Mouse (Mus musculus) adrenal gland, postnatal 36 days (tissue): ENCODE measurements around the gene Hist1h2bm. TPM values are rescaled to one million over a fixed set of nuclear protein-coding genes. Genes with fewer than 3 reads are reported as not detected.
A peak's percentile ranks its signal among the peaks of the same experiment; 100 is the strongest.

Source experiments
- DNase-seq, 2 experiments: peaks; one replicate each; pipeline ENCODE4 v3.0.0; 2021; ENCODE audit warnings: mixed read lengths in 1 of 2
- total RNA-seq, 2 experiments: library from RNA; stranded (reverse); gene quantifications; 2 replicates each; pipeline ENCODE4 v1.2.3; 2021

Hist1h2bm gene
- total RNA-seq, 2 experiments from 2014 or later: 17.4 to 18.8 TPM

- no peak for DNase-seq
Observed at GRCm38 (mm10) chr13:21727948-21728572, 6.2 kb downstream of the Hist1h2bm start.

DNA sequence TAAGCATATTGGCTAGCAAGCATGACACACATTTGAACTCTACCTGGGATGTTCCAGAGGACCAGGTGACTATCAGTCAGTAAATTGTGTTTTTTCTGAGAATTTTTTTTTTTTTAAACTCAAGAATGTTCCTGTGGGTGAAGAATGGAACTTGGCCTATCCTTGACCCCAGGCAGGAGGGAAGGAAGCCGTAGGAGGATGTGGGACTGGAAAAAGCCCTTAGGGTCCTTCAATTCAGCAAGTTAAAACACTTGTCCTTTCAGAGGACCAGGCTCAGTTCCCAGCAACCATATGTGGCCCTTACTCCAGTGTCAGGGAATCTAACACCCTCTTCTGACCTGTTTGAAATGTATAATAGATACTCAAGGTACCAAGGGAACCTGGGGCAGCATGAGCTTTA is 7.7 kb downstream of the Hist1h2bm start:
- DNase-seq: no peak

DNA sequence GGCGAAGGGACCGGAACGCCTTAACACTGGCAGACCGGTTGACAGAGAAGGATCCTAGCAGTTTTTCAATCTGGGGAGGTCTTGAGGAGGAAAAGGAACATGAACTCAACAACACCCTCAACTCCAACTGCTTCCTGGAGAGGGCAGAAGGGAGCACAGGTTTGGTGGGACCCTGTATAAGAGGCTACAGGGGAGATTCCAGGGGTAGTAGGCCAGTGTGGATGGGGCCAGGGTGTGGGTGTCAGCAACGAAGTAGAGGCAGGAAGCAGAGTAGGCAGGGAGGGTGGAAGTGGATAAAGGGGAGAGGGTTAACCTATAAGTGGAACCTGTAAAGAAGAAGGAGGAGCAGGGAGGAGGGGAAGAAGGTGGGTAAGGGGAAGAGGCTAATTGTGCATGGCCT is 11.6 kb downstream of the Hist1h2bm start:
- DNase-seq: no peak

- DNase-seq: peak; percentile 69 to 83
Observed at GRCm38 (mm10) chr13:21734010-21734905, 12.4 kb downstream of the Hist1h2bm start.

DNA sequence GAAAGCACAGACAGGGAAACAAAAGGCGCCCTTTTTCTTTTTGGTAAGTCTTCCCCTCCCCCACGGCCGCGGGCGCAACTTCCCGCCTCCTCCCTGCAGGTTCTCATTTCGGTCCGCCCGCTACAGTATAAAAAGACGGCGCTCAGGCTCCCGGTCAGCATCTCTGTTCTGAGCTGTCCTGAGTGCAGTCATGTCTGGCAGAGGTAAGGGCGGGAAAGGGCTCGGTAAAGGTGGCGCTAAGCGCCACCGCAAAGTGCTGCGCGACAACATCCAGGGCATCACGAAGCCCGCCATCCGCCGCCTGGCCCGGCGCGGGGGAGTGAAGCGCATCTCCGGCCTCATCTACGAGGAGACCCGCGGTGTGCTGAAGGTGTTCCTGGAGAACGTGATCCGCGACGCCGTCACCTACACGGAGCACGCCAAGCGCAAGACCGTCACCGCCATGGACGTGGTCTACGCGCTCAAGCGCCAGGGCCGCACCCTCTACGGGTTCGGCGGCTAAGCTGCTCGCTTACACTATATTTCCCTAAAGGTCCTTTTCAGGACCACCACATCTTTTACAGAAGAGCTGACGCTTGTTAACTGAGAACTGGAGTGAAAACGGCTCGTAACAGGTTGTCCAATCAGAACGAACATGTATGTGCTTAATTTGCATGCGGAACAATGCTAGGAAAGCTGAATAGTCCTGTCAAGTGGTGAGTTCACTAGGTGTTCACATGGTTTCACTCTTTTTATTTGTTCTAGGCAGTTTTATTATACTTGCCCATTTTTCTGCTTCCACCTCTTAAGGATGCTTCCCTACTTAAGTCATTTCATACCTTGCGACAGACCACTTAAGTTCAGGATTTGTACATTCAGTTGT is 13.3 kb downstream of the Hist1h2bm start, which contains the start of gene Hist1h4j:
Hist1h4j (plus strand) TSS at position 159 of the 862 bp plus-strand sequence.
- peak; percentile 70 to 79 for DNase-seq

- no peak for DNase-seq
Observed at GRCm38 (mm10) chr13:21745006-21745405, 23.2 kb downstream of the Hist1h2bm start.

- no peak for DNase-seq
Observed at GRCm38 (mm10) chr13:21749387-21750158, 27.7 kb downstream of the Hist1h2bm start.

- peak; percentile 86 to 91 for DNase-seq
Observed at GRCm38 (mm10) chr13:21750159-21751017, 28.5 kb downstream of the Hist1h2bm start, which contains the start of gene Hist1h4k. TSS of gene Hist1h4k (minus strand) at chr13:21750505.

- no peak for DNase-seq
Observed at GRCm38 (mm10) chr13:21751417-21751816, 29.6 kb downstream of the Hist1h2bm start.

- DNase-seq: no peak
Observed at GRCm38 (mm10) chr13:21751827-21752226, 30.0 kb downstream of the Hist1h2bm start.

GRCm38 (mm10) chr13:21752356-21752755 is 30.5 kb downstream of the Hist1h2bm start:
- no peak for DNase-seq

- DNase-seq: no peak
Observed at GRCm38 (mm10) chr13:21753051-21753523, 31.2 kb downstream of the Hist1h2bm start.

GRCm38 (mm10) chr13:21753524-21754285 is 31.9 kb downstream of the Hist1h2bm start, which contains the start of the genes Hist1h2ak and Hist1h2bn:
TSS of gene Hist1h2ak (minus strand) at chr13:21753827.
TSS of gene Hist1h2bn (plus strand) at chr13:21754123.
- DNase-seq: peak; percentile 46 to 62

DNA sequence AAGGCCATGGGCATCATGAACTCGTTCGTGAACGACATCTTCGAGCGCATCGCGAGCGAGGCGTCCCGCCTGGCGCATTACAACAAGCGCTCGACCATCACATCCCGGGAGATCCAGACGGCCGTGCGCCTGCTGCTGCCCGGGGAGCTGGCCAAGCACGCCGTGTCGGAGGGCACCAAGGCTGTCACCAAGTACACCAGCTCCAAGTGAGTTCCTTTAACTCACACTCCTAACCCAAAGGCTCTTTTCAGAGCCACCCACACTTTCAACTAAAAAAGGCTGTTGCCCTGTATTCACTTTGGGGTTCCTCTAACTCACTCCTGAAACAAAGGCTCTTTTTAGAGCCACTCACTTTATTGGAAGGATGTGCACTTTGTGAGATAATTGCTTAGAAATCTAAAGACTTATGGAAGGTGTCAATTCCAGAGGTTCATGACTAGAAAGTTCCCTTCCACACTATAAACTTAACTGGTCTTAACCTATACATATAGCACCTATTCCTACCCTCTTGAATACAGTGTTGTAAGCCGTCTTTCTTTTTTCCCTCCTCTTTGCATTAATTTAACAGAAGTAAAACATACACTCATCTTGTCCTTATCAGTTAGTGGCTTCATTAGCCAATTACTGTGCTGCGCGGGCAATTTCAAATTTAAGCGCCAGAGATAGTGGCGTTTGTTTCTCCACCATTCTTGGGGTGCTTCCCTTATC is 32.6 kb downstream of the Hist1h2bm start:
- DNase-seq: peak; percentile 63

DNA sequence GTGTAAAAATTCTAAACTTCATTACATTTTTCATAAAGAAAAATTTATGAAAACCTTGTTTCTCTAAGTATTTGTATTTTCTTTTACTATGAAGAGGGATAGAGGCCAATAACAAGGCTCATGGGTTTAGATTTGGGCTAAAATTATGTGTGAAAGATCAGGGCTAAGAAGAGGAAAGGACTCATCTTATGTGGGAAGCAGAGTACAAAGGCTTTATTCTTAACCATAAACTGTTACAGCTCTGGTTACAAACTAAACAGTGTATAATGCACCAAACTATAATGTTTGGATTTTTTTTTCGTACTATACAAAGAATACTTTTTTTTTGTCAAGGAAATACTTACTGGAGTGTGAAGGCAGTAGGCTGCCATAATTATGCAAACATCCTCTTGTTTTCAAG is 33.9 kb downstream of the Hist1h2bm start:
- DNase-seq: no peak
